Mouse (Mus musculus): ENCODE measurements around the gene Gmeb1. TPM values are rescaled to one million over a fixed set of nuclear protein-coding genes. Genes with fewer than 3 reads are reported as not detected.
"Not testable (repeated sequence)": the region's sequence is repeated elsewhere in the genome, so short reads cannot be mapped to it uniquely, and the experiment has no call there.

Gene Gmeb1
- polyA plus RNA-seq (2015; fragmentation: Nextera tagmentation; extraction: Ambion mirVana), result 44.3 and 55.3 TPM in 2 replicates

DNA sequence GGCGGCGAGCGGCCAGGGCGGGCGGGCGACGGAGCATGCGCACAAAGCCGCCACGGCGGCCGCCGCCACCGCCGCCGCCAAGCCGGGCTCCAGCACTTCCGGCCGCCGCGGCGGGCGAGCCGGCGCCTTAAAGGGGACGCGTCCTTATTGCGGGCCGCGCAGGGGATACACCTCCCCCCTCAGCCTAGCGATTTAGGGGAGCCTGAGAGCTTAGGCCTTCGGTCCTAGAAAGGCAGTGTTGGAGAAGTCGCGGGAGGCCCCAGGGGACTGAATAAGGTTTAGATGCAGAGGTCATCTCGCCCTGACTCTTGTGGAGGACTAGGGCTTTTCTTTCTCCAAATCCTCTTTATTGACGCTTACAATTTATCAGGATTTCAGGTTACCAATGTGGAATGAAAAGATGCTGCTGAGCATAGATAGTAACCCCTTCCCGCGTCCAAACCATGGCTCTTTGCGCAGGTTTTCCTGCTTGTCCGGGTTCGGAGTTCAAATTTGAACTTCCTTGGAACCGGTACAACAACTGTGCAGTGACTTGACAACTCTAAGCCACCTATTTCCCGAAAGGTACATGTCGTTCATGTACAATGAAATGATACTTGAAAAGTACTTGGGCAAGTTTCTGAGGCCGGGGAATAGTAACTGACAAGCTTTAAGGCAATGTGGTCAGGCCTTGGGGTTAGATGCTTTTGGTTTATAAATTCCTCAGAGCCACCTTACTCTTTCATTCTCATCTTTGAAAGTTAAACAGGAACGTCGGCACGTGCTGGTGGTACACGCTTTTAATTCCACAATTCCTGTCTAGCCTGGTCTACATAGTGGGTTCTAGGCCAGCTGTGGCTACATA is at the start of gene Gmeb1:
Gmeb1 (minus strand) TSS at position 89 of the 844 bp plus-strand sequence.
- Histone ChIP-seq H3K9ac (replicated peaks; ENCODE audit: low read depth, low read length) (peak within 1 kb of the TSS; percentile 94), H3K27ac (ENCODE audit: low read length) (peak within 1 kb of the TSS; percentile 82), H3K9me3 (ENCODE audit: control insufficient read depth, low read length) (no peaks in the 10 kb centered on the region), H3K36me3 (ENCODE audit: control insufficient read depth, insufficient read depth) (no peaks in the 10 kb centered on the region), H3K4me2 (ENCODE audit: low read length) (peak within 1 kb of the TSS; percentile 87), H3K4me3 (replicated peaks; ENCODE audit: low read length) (peak within 1 kb of the TSS; percentile 80), H3K27me3 (replicated peaks; ENCODE audit: control insufficient read depth, insufficient read depth, low read length) (no peaks in the 10 kb centered on the region), H3K4me1 (replicated peaks; ENCODE audit: control insufficient read depth, insufficient read depth, low read length) (peaks cover 19% of the 10 kb centered on the region)
- ATAC-seq, result peak; percentile 93
- 20% methylated on average over 30 of the region's 49 CpGs for WGBS

GRCm38 (mm10) chr4:132309849-132310472 is 48.6 kb upstream of the Gmeb1 start:
- no peaks in the 10 kb centered on the region for H3K27me3 ChIP-seq (replicated peaks; ENCODE audit: control insufficient read depth, insufficient read depth, low read length)
- peak overlapping the region; percentile 82 for H3K9ac ChIP-seq (replicated peaks; ENCODE audit: low read depth, low read length)
- peak overlapping the region; percentile 83 for H3K4me2 ChIP-seq (ENCODE audit: low read length)
- H3K27ac ChIP-seq (ENCODE audit: low read length), result peak overlapping the region; percentile 91
- no peak for ATAC-seq
- H3K36me3 ChIP-seq (ENCODE audit: control insufficient read depth, insufficient read depth), result peaks cover 21% of the 10 kb centered on the region
- no peaks in the 10 kb centered on the region for H3K9me3 ChIP-seq (ENCODE audit: control insufficient read depth, low read length)
- 27% methylated on average over 10 of the region's 10 CpGs for WGBS
- H3K4me3 ChIP-seq (replicated peaks; ENCODE audit: low read length), result peak overlapping the region; percentile 69
- H3K4me1 ChIP-seq (replicated peaks; ENCODE audit: control insufficient read depth, insufficient read depth, low read length), result peaks cover 11% of the 10 kb centered on the region

DNA sequence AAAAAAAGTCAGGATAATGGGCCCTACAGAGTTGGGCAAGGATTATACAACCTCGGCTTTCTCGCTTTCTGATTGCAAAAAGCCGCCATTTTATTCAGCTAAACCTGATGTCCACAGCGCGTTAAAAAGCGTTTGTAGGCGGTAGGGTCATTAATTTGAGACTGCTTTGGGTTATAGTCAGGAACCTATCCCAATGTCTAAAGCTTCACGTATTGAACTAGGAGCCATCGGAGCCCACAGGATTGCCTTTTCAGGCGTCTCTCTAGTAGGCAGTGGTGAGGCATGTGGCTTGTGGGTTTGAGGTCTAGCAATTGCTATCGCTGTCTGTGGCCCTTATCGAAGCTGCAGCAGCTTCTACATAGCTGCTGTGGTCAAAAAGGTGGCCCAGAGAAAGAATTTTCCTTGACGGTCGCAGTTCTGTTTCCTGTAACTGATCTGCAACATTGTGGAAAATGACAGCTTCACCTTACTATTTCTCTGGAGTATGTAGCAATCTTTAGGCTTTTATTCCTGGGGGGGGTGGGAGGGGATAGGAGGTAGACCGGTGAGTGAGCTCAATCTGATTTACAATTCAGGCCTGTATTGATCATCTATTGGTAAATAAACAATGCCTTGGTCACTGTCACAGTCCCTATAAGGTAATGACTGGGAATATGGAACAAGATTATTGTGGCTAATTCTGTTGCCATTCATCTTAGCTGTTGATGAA is 47.9 kb upstream of the Gmeb1 start:
- peak overlapping the region; percentile 91 for H3K27ac ChIP-seq (ENCODE audit: low read length)
- no peaks in the 10 kb centered on the region for H3K27me3 ChIP-seq (replicated peaks; ENCODE audit: control insufficient read depth, insufficient read depth, low read length)
- peaks cover 11% of the 10 kb centered on the region for H3K4me1 ChIP-seq (replicated peaks; ENCODE audit: control insufficient read depth, insufficient read depth, low read length)
- WGBS, result 1% methylated on average over 15 of the region's 15 CpGs
- peak overlapping the region; percentile 82 for H3K9ac ChIP-seq (replicated peaks; ENCODE audit: low read depth, low read length)
- peak overlapping the region; percentile 69 for H3K4me3 ChIP-seq (replicated peaks; ENCODE audit: low read length)
- H3K36me3 ChIP-seq (ENCODE audit: control insufficient read depth, insufficient read depth), result peaks cover 21% of the 10 kb centered on the region
- ATAC-seq, result 0 out of 2 replicates have a peak, but pooled peaks have one; percentile 11
- peak overlapping the region; percentile 83 for H3K4me2 ChIP-seq (ENCODE audit: low read length)
- no peaks in the 10 kb centered on the region for H3K9me3 ChIP-seq (ENCODE audit: control insufficient read depth, low read length)

- under 1% methylated on average over 41 of the region's 41 CpGs for WGBS
- H3K9ac ChIP-seq (replicated peaks; ENCODE audit: low read depth, low read length), result peak overlapping the region; percentile 82
- H3K27me3 ChIP-seq (replicated peaks; ENCODE audit: control insufficient read depth, insufficient read depth, low read length), result no peaks in the 10 kb centered on the region
- ATAC-seq, result peak; percentile 95
- H3K36me3 ChIP-seq (ENCODE audit: control insufficient read depth, insufficient read depth), result peaks cover 15% of the 10 kb centered on the region
- H3K4me1 ChIP-seq (replicated peaks; ENCODE audit: control insufficient read depth, insufficient read depth, low read length), result peaks cover 11% of the 10 kb centered on the region
- peak overlapping the region; percentile 83 for H3K4me2 ChIP-seq (ENCODE audit: low read length)
- peak overlapping the region; percentile 91 for H3K27ac ChIP-seq (ENCODE audit: low read length)
- peak overlapping the region; percentile 69 for H3K4me3 ChIP-seq (replicated peaks; ENCODE audit: low read length)
- no peaks in the 10 kb centered on the region for H3K9me3 ChIP-seq (ENCODE audit: control insufficient read depth, low read length)
These were observed 47.2 kb upstream of the Gmeb1 start for GRCm38 (mm10) chr4:132308437-132309139.

- WGBS, result 70% methylated on average over 6 of the region's 6 CpGs
- no peak for ATAC-seq
- peaks cover 8% of the 10 kb centered on the region for H3K36me3 ChIP-seq (ENCODE audit: control insufficient read depth, insufficient read depth)
- H3K4me3 ChIP-seq (replicated peaks; ENCODE audit: low read length), result no peak overlapping the region
- no peaks in the 10 kb centered on the region for H3K9me3 ChIP-seq (ENCODE audit: control insufficient read depth, low read length)
- no peaks in the 10 kb centered on the region for H3K27me3 ChIP-seq (replicated peaks; ENCODE audit: control insufficient read depth, insufficient read depth, low read length)
- no peak overlapping the region for H3K9ac ChIP-seq (replicated peaks; ENCODE audit: low read depth, low read length)
- no peak overlapping the region for H3K4me2 ChIP-seq (ENCODE audit: low read length)
- H3K4me1 ChIP-seq (replicated peaks; ENCODE audit: control insufficient read depth, insufficient read depth, low read length), result peaks cover 11% of the 10 kb centered on the region
- no peak overlapping the region for H3K27ac ChIP-seq (ENCODE audit: low read length)
These were observed 44.6 kb upstream of the Gmeb1 start for GRCm38 (mm10) chr4:132306004-132306403.

DNA sequence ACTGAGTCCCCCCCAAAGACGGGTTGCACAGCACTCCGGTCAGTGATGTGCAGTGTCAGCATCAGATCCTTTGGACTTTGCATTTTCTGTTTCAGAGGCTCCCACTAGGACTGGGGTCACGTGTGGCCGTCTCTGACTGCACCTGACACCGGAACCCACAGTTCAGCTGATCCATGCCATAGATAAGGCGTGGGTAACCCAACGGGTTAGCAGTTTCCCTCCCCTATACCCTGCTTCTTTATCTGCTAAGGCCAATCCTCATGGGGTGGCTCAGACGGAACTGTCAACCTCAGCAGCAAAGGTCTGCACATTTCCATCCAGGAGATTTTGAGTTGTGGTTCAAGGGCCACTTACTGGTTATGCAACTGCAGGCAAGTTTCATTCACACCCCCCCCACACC is 43.9 kb upstream of the Gmeb1 start:
- H3K27ac ChIP-seq (ENCODE audit: low read length), result no peak overlapping the region
- ATAC-seq, result no peak
- no peaks in the 10 kb centered on the region for H3K27me3 ChIP-seq (replicated peaks; ENCODE audit: control insufficient read depth, insufficient read depth, low read length)
- peaks cover 8% of the 10 kb centered on the region for H3K4me1 ChIP-seq (replicated peaks; ENCODE audit: control insufficient read depth, insufficient read depth, low read length)
- no peak overlapping the region for H3K4me3 ChIP-seq (replicated peaks; ENCODE audit: low read length)
- H3K4me2 ChIP-seq (ENCODE audit: low read length), result no peak overlapping the region
- 91% methylated on average over 8 of the region's 8 CpGs for WGBS
- H3K36me3 ChIP-seq (ENCODE audit: control insufficient read depth, insufficient read depth), result peaks cover 2% of the 10 kb centered on the region; the same call in 1 of the 2 replicates
- no peaks in the 10 kb centered on the region for H3K9me3 ChIP-seq (ENCODE audit: control insufficient read depth, low read length)
- H3K9ac ChIP-seq (replicated peaks; ENCODE audit: low read depth, low read length), result no peak overlapping the region

DNA sequence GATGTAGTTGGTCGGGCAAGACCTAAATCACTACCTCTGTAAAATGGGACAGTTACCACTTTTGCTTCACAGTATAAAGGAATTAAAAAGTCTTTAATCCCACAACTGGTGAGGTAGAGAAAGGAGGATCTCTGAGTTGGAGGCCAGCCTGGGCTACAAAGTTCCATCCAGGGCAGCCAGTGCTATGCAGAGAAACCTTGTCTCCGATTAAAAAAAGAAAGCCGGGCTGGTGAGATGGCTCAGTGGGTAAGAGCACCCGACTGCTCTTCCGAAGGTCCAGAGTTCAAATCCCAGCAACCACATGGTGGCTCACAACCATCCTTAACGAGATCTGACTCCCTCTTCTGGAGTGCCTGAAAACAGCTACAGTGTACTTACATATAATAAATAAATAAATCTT is 42.1 kb upstream of the Gmeb1 start:
- H3K4me1 ChIP-seq (replicated peaks; ENCODE audit: control insufficient read depth, insufficient read depth, low read length); H3K27me3 ChIP-seq (replicated peaks; ENCODE audit: control insufficient read depth, insufficient read depth, low read length); H3K9me3 ChIP-seq (ENCODE audit: control insufficient read depth, low read length); ATAC-seq; H3K27ac ChIP-seq (ENCODE audit: low read length); H3K36me3 ChIP-seq (ENCODE audit: control insufficient read depth, insufficient read depth): not testable (repeated sequence)
- Histone ChIP-seq H3K4me2 (ENCODE audit: low read length) (peak overlapping the region; percentile 56), H3K9ac (replicated peaks; ENCODE audit: low read depth, low read length) (peak overlapping the region; percentile 52; the same call in 1 of the 2 replicates), H3K4me3 (replicated peaks; ENCODE audit: low read length) (peak overlapping the region; percentile 44)
- 47% methylated on average over 6 of the region's 6 CpGs for WGBS

DNA sequence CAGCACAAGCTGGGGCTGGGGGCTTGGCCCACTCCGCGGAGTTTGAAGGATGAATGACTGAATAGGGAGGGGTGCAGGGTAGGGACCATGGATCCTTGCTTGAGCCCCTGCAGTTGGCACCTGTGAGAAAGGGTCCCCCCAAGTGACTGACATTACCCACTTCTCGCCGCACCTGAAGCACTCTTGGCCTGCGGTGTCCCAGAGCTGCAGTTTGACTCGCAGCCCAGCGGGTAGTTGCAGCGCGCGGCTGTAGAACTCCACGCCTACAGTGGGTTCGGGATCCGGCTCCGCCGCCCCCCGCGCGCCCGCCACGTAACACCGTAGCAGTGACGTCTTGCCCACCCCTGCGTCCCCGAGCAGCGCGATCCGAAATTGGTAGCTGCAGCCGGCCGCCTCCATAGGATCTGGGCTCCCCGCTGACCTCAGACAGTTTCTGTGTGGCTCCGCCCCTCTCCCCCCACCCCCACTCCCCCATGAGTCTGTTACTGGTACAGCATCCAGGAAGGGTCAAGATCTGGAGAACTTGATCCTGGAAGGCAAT is 41.6 kb upstream of the Gmeb1 start, which contains the start of gene Rab42:
Rab42 (minus strand) TSS at position 447 of the 541 bp plus-strand sequence.
- Histone ChIP-seq H3K27me3 (replicated peaks; ENCODE audit: control insufficient read depth, insufficient read depth, low read length) (no peaks in the 10 kb centered on the region), H3K27ac (ENCODE audit: low read length) (no peak within 1 kb of the TSS), H3K9me3 (ENCODE audit: control insufficient read depth, low read length) (no peaks in the 10 kb centered on the region), H3K4me1 (replicated peaks; ENCODE audit: control insufficient read depth, insufficient read depth, low read length) (no peaks in the 10 kb centered on the region), H3K36me3 (ENCODE audit: control insufficient read depth, insufficient read depth) (no peaks in the 10 kb centered on the region), H3K9ac (replicated peaks; ENCODE audit: low read depth, low read length) (peak within 1 kb of the TSS; percentile 52), H3K4me3 (replicated peaks; ENCODE audit: low read length) (peak within 1 kb of the TSS; percentile 44), H3K4me2 (ENCODE audit: low read length) (peak within 1 kb of the TSS; percentile 56)
- ATAC-seq, result peak; percentile 63
- WGBS, result 2% methylated on average over 31 of the region's 31 CpGs
